In the genomic region with DNA sequence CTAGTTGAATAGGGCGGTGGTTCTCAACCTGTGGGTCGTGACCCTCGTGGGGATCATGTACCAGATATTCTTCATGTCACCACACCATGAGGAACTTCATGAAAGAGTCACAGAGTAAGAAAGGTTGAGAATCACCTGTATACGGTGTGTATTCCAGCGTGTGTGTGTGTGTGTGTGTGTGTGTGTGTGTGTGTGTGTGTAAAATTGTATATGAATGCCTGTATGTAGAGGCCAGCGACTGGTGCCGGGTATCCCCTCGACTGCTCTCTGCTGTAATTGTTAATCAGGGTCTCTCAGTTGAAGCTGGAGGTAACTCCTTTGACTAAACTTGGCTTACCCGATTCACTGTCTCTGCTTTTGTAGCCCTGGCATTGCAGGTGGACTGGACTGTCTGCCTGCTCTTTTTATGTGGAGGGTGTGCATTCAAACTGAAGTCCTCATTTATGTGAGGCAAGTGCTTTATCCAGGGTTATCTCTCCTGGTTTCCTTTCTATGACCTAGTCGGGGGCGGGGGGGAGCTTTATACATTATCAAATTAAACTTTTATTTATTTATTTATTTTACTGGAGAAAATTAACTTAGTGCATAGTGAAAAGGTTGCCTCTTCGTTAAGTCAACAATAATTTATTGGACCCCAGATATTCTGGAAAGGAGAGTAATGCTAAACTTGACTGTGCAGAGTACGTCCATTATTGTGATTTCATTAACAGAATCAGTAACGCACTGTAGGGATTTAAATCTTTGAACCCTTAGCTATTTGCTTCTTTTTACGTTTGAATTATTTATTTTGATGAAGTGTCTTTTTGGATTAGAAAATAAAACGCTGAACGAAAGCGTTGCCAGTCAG, we compare ENCODE assay signal across 7 mouse cellular contexts. TPM values are rescaled to one million over a fixed set of nuclear protein-coding genes. Genes with fewer than 3 reads are reported as not detected.
DNase-seq lines count a peak whose midpoint lies in the region; ATAC-seq and TF ChIP-seq lines count a peak whose summit lies in the region.

No protein-coding gene starts in this region.

- TF ChIP-seq CTCF in lung, embryonic 14.5 days (IDR thresholded peaks at IDR 0.05; ENCODE audit: low read depth), result no peak

- peak overlapping the region; percentile 18 for H3K4me3 ChIP-seq in lung, embryonic 14.5 days (ENCODE audit: low read depth, low read length)
- H3K4me3 ChIP-seq in forebrain, embryonic 12.5 days (replicated peaks), result peak overlapping the region; percentile 26
- peak overlapping the region; percentile 36 for H3K4me3 ChIP-seq in limb, embryonic 12.5 days (replicated peaks)
- peak overlapping the region; percentile 14; the same call in 1 of the 2 replicates for H3K4me3 ChIP-seq in stomach, embryonic 14.5 days (ENCODE audit: low read depth, low read length)

- no peak for DNase-seq in lung, embryonic 14.5 days
- no peak for DNase-seq in lung, postnatal 4 days
- no peak for DNase-seq in urinary bladder, postnatal 36 days (ENCODE audit: low spot score in 2 of 2)

- peak overlapping the region; percentile 59 for H3K4me2 ChIP-seq in lung, embryonic 14.5 days
- peak overlapping the region; percentile 40 for H3K4me2 ChIP-seq in forebrain, embryonic 12.5 days
- H3K4me2 ChIP-seq in limb, embryonic 12.5 days, result peak overlapping the region; percentile 52
- peak overlapping the region; percentile 39 for H3K4me2 ChIP-seq in stomach, embryonic 14.5 days (replicated peaks; ENCODE audit: low read depth, low read length)

- peak; percentile 50 for ATAC-seq in lung, embryonic 14.5 days (ENCODE audit: insufficient read depth)
- ATAC-seq in forebrain, embryonic 12.5 days (ENCODE audit: low FRiP score), result peak; percentile 57
- ATAC-seq in limb, embryonic 12.5 days (ENCODE audit: insufficient number of reproducible peaks, insufficient read depth, low FRiP score, low TSS enrichment, low read depth), result peak; percentile 44; the same call in 1 of the 2 replicates
- ATAC-seq in stomach, embryonic 14.5 days (ENCODE audit: insufficient number of reproducible peaks, insufficient read depth, low FRiP score, low read depth), result peak; percentile 33; the same call in 1 of the 2 replicates
- ATAC-seq in erythroblast, adult 5-6 weeks (replicated peaks; ENCODE audit: low FRiP score, poor library complexity, severe bottlenecking), result no peak

- WGBS in lung, embryonic 14.5 days, result 51% methylated on average over 18 of the region's 18 CpGs
- 49% methylated on average over 18 of the region's 18 CpGs for WGBS in forebrain, embryonic 12.5 days
- WGBS in limb, embryonic 12.5 days, result 56% methylated on average over 18 of the region's 18 CpGs
- 53% methylated on average over 18 of the region's 18 CpGs for WGBS in stomach, embryonic 14.5 days

- no peaks in the 10 kb centered on the region for H3K9me3 ChIP-seq in lung, embryonic 14.5 days (ENCODE audit: low read depth, low read length)
- no peaks in the 10 kb centered on the region for H3K9me3 ChIP-seq in forebrain, embryonic 12.5 days
- no peaks in the 10 kb centered on the region for H3K9me3 ChIP-seq in limb, embryonic 12.5 days
- H3K9me3 ChIP-seq in stomach, embryonic 14.5 days (ENCODE audit: control insufficient read depth, low read depth, low read length), result no peaks in the 10 kb centered on the region

- no peaks in the 10 kb centered on the region for H3K4me1 ChIP-seq in lung, embryonic 14.5 days (ENCODE audit: insufficient read depth)
- H3K4me1 ChIP-seq in forebrain, embryonic 12.5 days, result peaks cover 20% of the 10 kb centered on the region
- H3K4me1 ChIP-seq in limb, embryonic 12.5 days (replicated peaks), result no peaks in the 10 kb centered on the region
- H3K4me1 ChIP-seq in stomach, embryonic 14.5 days (ENCODE audit: control insufficient read depth, insufficient read depth, low read length), result no peaks in the 10 kb centered on the region

- no peaks in the 10 kb centered on the region for H3K36me3 ChIP-seq in lung, embryonic 14.5 days (ENCODE audit: insufficient read depth)
- no peaks in the 10 kb centered on the region for H3K36me3 ChIP-seq in forebrain, embryonic 12.5 days (replicated peaks)
- no peaks in the 10 kb centered on the region for H3K36me3 ChIP-seq in limb, embryonic 12.5 days
- H3K36me3 ChIP-seq in stomach, embryonic 14.5 days (ENCODE audit: control insufficient read depth, insufficient read depth, low read length), result no peaks in the 10 kb centered on the region

- no peak overlapping the region for H3K9ac ChIP-seq in lung, embryonic 14.5 days
- H3K9ac ChIP-seq in forebrain, embryonic 12.5 days, result peak overlapping the region; percentile 7; the same call in 1 of the 2 replicates
- H3K9ac ChIP-seq in limb, embryonic 12.5 days (replicated peaks), result no peak overlapping the region
- no peak overlapping the region for H3K9ac ChIP-seq in stomach, embryonic 14.5 days (replicated peaks; ENCODE audit: low read depth, low read length)

- H3K27ac ChIP-seq in lung, embryonic 14.5 days (ENCODE audit: low read depth), result no peak overlapping the region
- no peak overlapping the region for H3K27ac ChIP-seq in forebrain, embryonic 12.5 days
- no peak overlapping the region for H3K27ac ChIP-seq in limb, embryonic 12.5 days
- no peak overlapping the region for H3K27ac ChIP-seq in stomach, embryonic 14.5 days (ENCODE audit: low read length)

- no peaks in the 10 kb centered on the region for H3K27me3 ChIP-seq in lung, embryonic 14.5 days (ENCODE audit: insufficient read depth, low read length)
- no peaks in the 10 kb centered on the region for H3K27me3 ChIP-seq in forebrain, embryonic 12.5 days
- H3K27me3 ChIP-seq in limb, embryonic 12.5 days, result no peaks in the 10 kb centered on the region
- no peaks in the 10 kb centered on the region for H3K27me3 ChIP-seq in stomach, embryonic 14.5 days (ENCODE audit: control insufficient read depth, insufficient read depth, low read length)

RNA-seq across cellular contexts. Expression of gene Scn2a, which starts 47.2 kb away (rescaled TPM):
- polyA plus RNA-seq in lung, embryonic 14.5 days (2014; fragmentation: Nextera tagmentation; extraction: Ambion mirVana), result 1.4 and 1.8 TPM in 2 replicates
- 9.4 and 12.3 TPM in 2 replicates for polyA plus RNA-seq in forebrain, embryonic 12.5 days (2016; fragmentation: Nextera tagmentation; extraction: Ambion mirVana)
- polyA plus RNA-seq in limb, embryonic 12.5 days (2016; fragmentation: Nextera tagmentation; extraction: Ambion mirVana), result 3.5 and 4.5 TPM in 2 replicates
- 4.5 and 5.1 TPM in 2 replicates for polyA plus RNA-seq in stomach, embryonic 14.5 days (2014; fragmentation: Nextera tagmentation; extraction: Ambion mirVana)
- total RNA-seq in erythroblast, adult 5-6 weeks (2015; ENCODE audit: low replicate concordance), result not detected in 2 replicates
- not detected in 2 replicates for total RNA-seq in erythroblast, adult 5-6 weeks (2017; ENCODE audit: low replicate concordance)
